Mouse (Mus musculus) heart, postnatal 0 days (tissue): ENCODE measurements around the gene Rap1gap2. TPM values are rescaled to one million over a fixed set of nuclear protein-coding genes. Genes with fewer than 3 reads are reported as not detected.

Experiments used
- ATAC-seq: fragments of 200-750 bp; cut with Nextera tagmentation; 2 replicates; pipeline ENCODE4 v1.8.0; 2017; ENCODE audit warnings: low read depth, moderate number of reproducible peaks, moderate library complexity; ENCODE audit not compliant: insufficient read depth
- DNase-seq: peaks from one replicate; pipeline ENCODE4 v3.0.0-alpha.2; 2016; ENCODE audit warnings: low spot score
- H3K27ac ChIP-seq: fragments of 300-500 bp; sonication (generic); 2 replicates; pipeline ENCODE4 v1.5.1; 2014; ENCODE audit warnings: low read depth, mild to moderate bottlenecking
- H3K27me3 ChIP-seq: fragments of 300-500 bp; sonication (generic); 2 replicates; pipeline ENCODE4 v1.6.1; 2014; ENCODE audit warnings: low read length, mixed read lengths; ENCODE audit not compliant: control insufficient read depth, insufficient read depth
- H3K36me3 ChIP-seq: fragments of 300-500 bp; sonication (generic); replicated peaks from 2 replicates; pipeline ENCODE4 v1.6.1; 2014; ENCODE audit warnings: low read length, mixed read lengths; ENCODE audit not compliant: control insufficient read depth, insufficient read depth
- H3K4me1 ChIP-seq: fragments of 300-500 bp; sonication (generic); 2 replicates; pipeline ENCODE4 v1.6.1; 2014; ENCODE audit warnings: antibody characterized with exemption; ENCODE audit not compliant: control insufficient read depth, insufficient read depth
- H3K4me2 ChIP-seq: fragments of 300-500 bp; sonication (generic); 2 replicates; pipeline ENCODE4 v1.6.1; 2014; ENCODE audit warnings: low read depth, mild to moderate bottlenecking, low read length, moderate library complexity
- H3K4me3 ChIP-seq: fragments of 300-500 bp; sonication (generic); 2 replicates; pipeline ENCODE4 v1.5.1; 2014; ENCODE audit warnings: low read depth, low read length
- H3K9ac ChIP-seq: fragments of 300-500 bp; sonication (generic); replicated peaks from 2 replicates; pipeline ENCODE4 v1.6.1; 2014; ENCODE audit warnings: low read depth, low read length, mixed read lengths
- H3K9me3 ChIP-seq: fragments of 300-500 bp; sonication (generic); replicated peaks from 2 replicates; pipeline ENCODE4 v1.6.1; 2016; ENCODE audit warnings: low read length; ENCODE audit not compliant: control insufficient read depth
- CTCF ChIP-seq: IDR thresholded peaks from 2 replicates; pipeline ENCODE4 v1.5.1; 2016; ENCODE audit warnings: antibody characterized with exemption, control low read depth, low read depth
- EP300 ChIP-seq: IDR thresholded peaks from 2 replicates; pipeline ENCODE4 v1.6.1; 2016; ENCODE audit warnings: antibody characterized with exemption, low read depth
- WGBS: fragments of 180-500 bp; shearing (Covaris S2); extraction: QIAGEN DNeasy Blood & Tissue Kit; methylation state at CpG from one replicate; pipeline ENCODE4 v1.1.7; 2014; 5-methylcytosine and 5-hydroxymethylcytosine counted together
- polyA plus RNA-seq: library from polyadenylated mRNA; unstranded; fragments of >200 nt; fragmentation: Nextera tagmentation; extraction: Ambion mirVana; gene quantifications from 2 replicates; pipeline ENCODE4 v1.2.1, GENCODE M21; 2015
- total RNA-seq: library from RNA; depleted of rRNA; stranded (reverse); fragments of >200 nt; gene quantifications from 2 replicates; pipeline ENCODE4 v1.2.3, GENCODE M21; 2014; ENCODE audit warnings: low replicate concordance

Gene Rap1gap2
- total and polyA plus RNA-seq, 2 experiments from 2014 or later, result 5.6 to 16.5 TPM

- no peak for DNase-seq
- Histone ChIP-seq H3K4me3 (no peak overlapping the region), H3K9me3 (no peaks in the 10 kb centered on the region), H3K36me3 (no peaks in the 10 kb centered on the region), H3K4me2 (no peak overlapping the region), H3K27me3 (no peaks in the 10 kb centered on the region), H3K27ac (no peak overlapping the region), H3K9ac (no peak overlapping the region), H3K4me1 (no peaks in the 10 kb centered on the region)
- TF ChIP-seq EP300 (no peak), CTCF (no peak)
- ATAC-seq, result no peak
- 63% methylated on average over 3 of the region's 3 CpGs for WGBS
Measured at GRCm38 (mm10) chr11:74568004-74568403, 42.7 kb downstream of the Rap1gap2 start.

DNA sequence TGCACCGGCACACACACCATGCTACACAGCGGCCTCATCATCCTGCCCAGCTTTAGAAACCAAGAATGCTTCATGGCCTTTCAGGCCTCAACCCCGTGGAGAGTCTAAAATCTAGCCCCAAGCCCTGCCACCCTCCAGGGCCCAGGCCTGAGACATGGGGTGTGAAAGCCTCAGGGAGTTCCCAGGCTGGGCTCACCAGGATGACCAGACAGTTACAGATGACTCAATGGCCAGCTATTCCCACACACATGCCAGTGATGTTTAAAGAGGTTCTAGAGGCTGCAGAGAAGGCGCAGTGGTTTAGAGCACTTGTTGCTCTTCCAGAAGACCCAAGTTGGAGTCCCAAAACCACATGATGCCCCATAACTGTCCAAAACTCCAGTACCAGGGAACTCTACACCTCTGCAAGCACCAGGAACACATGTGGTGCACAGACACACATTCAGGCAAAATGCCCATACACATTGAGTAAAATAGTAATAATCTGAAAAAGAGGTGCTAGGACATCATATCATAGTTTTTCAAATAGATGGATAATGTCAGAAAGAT is 44.3 kb downstream of the Rap1gap2 start:
- H3K4me1 ChIP-seq, result no peaks in the 10 kb centered on the region
- H3K4me3 ChIP-seq, result no peak overlapping the region
- DNase-seq (no peak), ATAC-seq (no peak)
- H3K36me3 ChIP-seq, result no peaks in the 10 kb centered on the region
- H3K9ac ChIP-seq, result no peak overlapping the region
- H3K27ac ChIP-seq, result no peak overlapping the region
- H3K9me3 ChIP-seq, result no peaks in the 10 kb centered on the region
- no peaks in the 10 kb centered on the region for H3K27me3 ChIP-seq
- WGBS, result 81% methylated on average over 4 of the region's 4 CpGs
- H3K4me2 ChIP-seq, result no peak overlapping the region
- TF ChIP-seq CTCF, result no peak

- DNase-seq, result no peak
- Histone ChIP-seq H3K36me3 (no peaks in the 10 kb centered on the region), H3K4me2 (no peak overlapping the region), H3K9ac (no peak overlapping the region), H3K27me3 (no peaks in the 10 kb centered on the region), H3K9me3 (no peaks in the 10 kb centered on the region), H3K4me1 (peaks cover 7% of the 10 kb centered on the region), H3K27ac (no peak overlapping the region), H3K4me3 (no peak overlapping the region)
- TF ChIP-seq EP300 (no peak), CTCF (no peak)
- no peak for ATAC-seq
- 78% methylated on average over 4 of the region's 4 CpGs for WGBS
Measured at GRCm38 (mm10) chr11:74561392-74561791, 49.3 kb downstream of the Rap1gap2 start.

DNA sequence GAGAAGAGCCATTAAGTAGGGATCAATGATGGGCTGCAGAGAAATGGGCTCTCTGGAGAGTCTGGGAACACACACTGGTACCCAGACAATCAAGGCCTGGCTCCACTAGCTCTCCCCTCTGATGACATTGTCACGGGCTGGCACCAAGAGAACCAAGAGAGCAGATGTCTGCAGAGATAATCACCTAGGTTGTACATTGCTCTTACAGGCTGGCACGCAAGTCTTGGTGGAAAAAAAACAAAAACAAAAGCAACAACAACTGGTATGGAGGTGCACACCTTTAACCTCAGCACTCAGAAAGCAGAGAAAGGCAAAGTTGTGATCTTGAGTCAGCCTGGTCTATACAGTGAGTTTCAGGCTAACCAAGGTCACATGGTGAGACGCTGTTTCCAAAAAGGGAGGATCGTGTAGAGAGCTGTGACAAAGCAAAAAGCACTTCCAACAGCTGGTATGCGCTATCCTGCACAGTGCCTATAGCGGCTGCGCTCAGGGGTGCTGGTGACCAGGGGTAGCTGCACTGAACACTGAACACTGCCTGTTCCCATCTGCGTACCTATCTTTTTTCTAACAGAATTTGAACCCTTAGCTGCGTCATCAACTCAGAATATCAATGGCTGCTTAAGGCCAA is 50.0 kb downstream of the Rap1gap2 start:
- Histone ChIP-seq H3K27ac (no peak overlapping the region), H3K9me3 (no peaks in the 10 kb centered on the region), H3K4me2 (no peak overlapping the region), H3K9ac (no peak overlapping the region), H3K4me1 (peaks cover 14% of the 10 kb centered on the region), H3K4me3 (no peak overlapping the region), H3K36me3 (no peaks in the 10 kb centered on the region), H3K27me3 (no peaks in the 10 kb centered on the region)
- no peak for DNase-seq
- ATAC-seq, result no peak
- 83% methylated on average over 9 of the region's 9 CpGs for WGBS
- TF ChIP-seq EP300 (no peak), CTCF (no peak)

DNA sequence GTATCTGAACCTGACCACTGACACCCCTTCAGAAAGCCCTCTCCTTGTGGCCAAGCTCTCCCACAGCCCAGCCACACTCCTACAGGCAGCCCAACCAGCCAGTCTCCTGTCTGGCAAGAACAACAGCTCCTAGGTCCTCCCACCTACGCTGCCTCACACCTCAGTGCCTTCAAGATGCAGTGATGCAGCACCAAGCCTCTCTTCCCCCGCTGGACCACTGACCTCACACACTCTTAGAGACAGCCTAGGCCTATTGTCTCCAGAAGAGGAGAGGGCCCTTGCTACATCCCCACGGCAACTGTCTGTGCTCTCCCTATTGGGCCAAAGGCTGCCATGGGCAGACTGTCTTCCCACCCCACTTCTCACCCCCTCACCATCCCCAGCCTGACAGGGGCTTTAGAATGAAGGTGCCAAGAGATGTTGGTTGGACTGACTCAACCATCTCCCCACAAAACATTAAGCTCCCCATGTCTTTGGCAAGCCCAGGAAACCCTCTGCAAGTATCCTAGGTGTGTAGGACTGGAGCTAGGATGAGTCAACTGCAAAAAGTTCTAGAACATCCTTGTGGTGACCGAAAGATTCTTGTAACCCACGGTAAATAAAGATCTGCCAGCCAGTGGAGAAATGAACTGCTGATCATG is 50.8 kb downstream of the Rap1gap2 start:
- WGBS, result 82% methylated on average over 5 of the region's 5 CpGs
- no peaks in the 10 kb centered on the region for H3K27me3 ChIP-seq
- H3K4me1 ChIP-seq, result peaks cover 15% of the 10 kb centered on the region
- H3K4me3 ChIP-seq, result no peak overlapping the region
- DNase-seq (no peak), ATAC-seq (no peak)
- no peaks in the 10 kb centered on the region for H3K9me3 ChIP-seq
- TF ChIP-seq CTCF (no peak), EP300 (no peak)
- H3K9ac ChIP-seq, result no peak overlapping the region
- H3K4me2 ChIP-seq, result no peak overlapping the region
- H3K36me3 ChIP-seq, result no peaks in the 10 kb centered on the region
- H3K27ac ChIP-seq, result no peak overlapping the region
